Mouse (Mus musculus) forebrain, embryonic 13.5 days (tissue): ENCODE measurements around the gene Cldn7. TPM values are rescaled to one million over a fixed set of nuclear protein-coding genes. Genes with fewer than 3 reads are reported as not detected.
"Not testable (repeated sequence)": the region's sequence is repeated elsewhere in the genome, so short reads cannot be mapped to it uniquely, and the experiment has no call there.

Source experiments
- ATAC-seq: fragments of 200-750 bp; cut with Nextera tagmentation; 2 replicates; pipeline ENCODE4 v1.8.0; 2017
- H3K27ac ChIP-seq: fragments of 300-500 bp; sonication (generic); 2 replicates; pipeline ENCODE4 v1.5.1; 2015; ENCODE audit warnings: inconsistent platforms, mild to moderate bottlenecking, moderate library complexity
- H3K27me3 ChIP-seq: fragments of 300-500 bp; sonication (generic); 2 replicates; pipeline ENCODE4 v1.6.1; 2015; ENCODE audit warnings: mild to moderate bottlenecking, inconsistent platforms
- H3K36me3 ChIP-seq: fragments of 300-500 bp; sonication (generic); 2 replicates; pipeline ENCODE4 v1.6.1; 2015; ENCODE audit warnings: mild to moderate bottlenecking, inconsistent platforms; ENCODE audit not compliant: poor library complexity, severe bottlenecking
- H3K4me1 ChIP-seq: fragments of 300-500 bp; sonication (generic); 2 replicates; pipeline ENCODE4 v1.6.1; 2015; ENCODE audit warnings: inconsistent platforms
- H3K4me2 ChIP-seq: fragments of 300-500 bp; sonication (generic); 2 replicates; pipeline ENCODE4 v1.6.1; 2015; ENCODE audit warnings: inconsistent platforms, mild to moderate bottlenecking, moderate library complexity
- H3K4me3 ChIP-seq: fragments of 300-500 bp; sonication (generic); 2 replicates; pipeline ENCODE4 v1.5.1; 2015; ENCODE audit warnings: mild to moderate bottlenecking, inconsistent platforms
- H3K9ac ChIP-seq: fragments of 300-500 bp; sonication (generic); 2 replicates; pipeline ENCODE4 v1.6.1; 2015; ENCODE audit warnings: mild to moderate bottlenecking, inconsistent platforms
- H3K9me3 ChIP-seq: fragments of 300-500 bp; sonication (generic); replicated peaks from 2 replicates; pipeline ENCODE4 v1.6.1; 2016; ENCODE audit warnings: inconsistent platforms
- WGBS: fragments of 180-500 bp; shearing (Covaris S2); methylation state at CpG from one replicate; pipeline ENCODE4 v1.1.7; 2015; 5-methylcytosine and 5-hydroxymethylcytosine counted together
- polyA plus RNA-seq: library from polyadenylated mRNA; unstranded; fragments of >200 nt; fragmentation: Nextera tagmentation; extraction: Ambion mirVana; gene quantifications from 2 replicates; pipeline ENCODE4 v1.2.1, GENCODE M21; 2015

Gene Cldn7
- polyA plus RNA-seq, 1 experiment from 2014 or later = 1.4 TPM

DNA sequence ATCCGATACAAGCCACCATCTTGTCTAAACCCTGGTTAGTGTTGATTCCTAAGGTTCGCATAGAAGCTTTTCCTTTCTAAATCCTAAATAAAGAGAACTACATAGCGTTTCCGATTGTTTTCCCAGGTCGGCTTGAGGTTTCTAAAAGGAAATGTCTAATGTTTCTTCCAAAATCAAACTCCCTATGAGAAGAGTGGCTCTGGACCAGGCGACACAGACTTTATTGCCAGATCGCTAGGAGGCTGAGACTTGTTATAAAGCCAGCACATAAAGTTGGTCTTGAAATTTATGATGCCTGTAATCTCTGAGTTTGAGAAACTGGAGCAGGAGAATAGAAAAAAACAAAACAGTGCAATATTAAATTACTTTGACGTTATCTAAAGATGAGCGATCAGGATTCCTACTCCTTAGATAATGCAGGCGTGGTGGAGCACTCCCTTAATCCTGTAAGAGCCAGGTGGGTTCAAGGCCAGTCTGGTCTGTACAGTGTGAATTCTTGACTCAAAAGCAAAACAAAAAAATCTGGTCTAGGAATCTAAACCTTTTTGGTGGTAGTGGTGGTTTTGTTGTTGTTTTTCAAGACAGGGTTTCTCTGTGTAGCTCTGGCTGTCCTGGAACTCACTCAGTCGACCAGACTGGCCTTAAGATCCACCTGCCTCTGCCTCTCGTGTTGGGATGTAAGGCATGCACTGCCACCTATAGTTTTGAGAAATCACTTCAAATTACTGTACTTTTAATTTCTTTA, 42.4 kb upstream of the Cldn7 start:
- WGBS = 4% methylated on average over 12 of the region's 12 CpGs
- ATAC-seq = no peak

GRCm38 (mm10) chr11:69922796-69923195, 41.8 kb upstream of the Cldn7 start:
- H3K27me3 ChIP-seq = no peaks in the 10 kb centered on the region
- H3K4me1 ChIP-seq = peaks cover 26% of the 10 kb centered on the region
- H3K4me3 ChIP-seq = no peak overlapping the region
- peak overlapping the region; percentile 6; the same call in 1 of the 2 replicates for H3K9ac ChIP-seq
- 71% methylated on average over 3 of the region's 3 CpGs for WGBS
- H3K36me3 ChIP-seq = peaks cover 14% of the 10 kb centered on the region
- ATAC-seq = no peak
- H3K27ac ChIP-seq = 0 out of 2 replicates have a peak overlapping the region, but pooled peaks have one; percentile 96
- H3K4me2 ChIP-seq = peak overlapping the region; percentile 90
- H3K9me3 ChIP-seq = no peaks in the 10 kb centered on the region

More for the DNA sequence above, 42.4 kb upstream of the Cldn7 start:
- peak overlapping the region; percentile 90 for H3K4me2 ChIP-seq
- H3K4me3 ChIP-seq = peak overlapping the region; percentile 92
- peak overlapping the region; percentile 74 for H3K9ac ChIP-seq
- H3K9me3 ChIP-seq = no peaks in the 10 kb centered on the region
- H3K4me1 ChIP-seq = peaks cover 26% of the 10 kb centered on the region
- H3K27ac ChIP-seq = peak overlapping the region; percentile 96
- no peaks in the 10 kb centered on the region for H3K27me3 ChIP-seq
- peaks cover 20% of the 10 kb centered on the region for H3K36me3 ChIP-seq

- H3K4me2 ChIP-seq = no peak overlapping the region
- H3K4me1 ChIP-seq = peaks cover 4% of the 10 kb centered on the region; the same call in 1 of the 2 replicates
- no peaks in the 10 kb centered on the region for H3K27me3 ChIP-seq
- WGBS = 99% methylated on average over 2 of the region's 2 CpGs
- no peak overlapping the region for H3K27ac ChIP-seq
- H3K9ac ChIP-seq = no peak overlapping the region
- no peak overlapping the region for H3K4me3 ChIP-seq
- H3K9me3 ChIP-seq = no peaks in the 10 kb centered on the region
- no peaks in the 10 kb centered on the region for H3K36me3 ChIP-seq
- ATAC-seq = no peak
These were observed 37.1 kb upstream of the Cldn7 start for GRCm38 (mm10) chr11:69927501-69927900.

DNA sequence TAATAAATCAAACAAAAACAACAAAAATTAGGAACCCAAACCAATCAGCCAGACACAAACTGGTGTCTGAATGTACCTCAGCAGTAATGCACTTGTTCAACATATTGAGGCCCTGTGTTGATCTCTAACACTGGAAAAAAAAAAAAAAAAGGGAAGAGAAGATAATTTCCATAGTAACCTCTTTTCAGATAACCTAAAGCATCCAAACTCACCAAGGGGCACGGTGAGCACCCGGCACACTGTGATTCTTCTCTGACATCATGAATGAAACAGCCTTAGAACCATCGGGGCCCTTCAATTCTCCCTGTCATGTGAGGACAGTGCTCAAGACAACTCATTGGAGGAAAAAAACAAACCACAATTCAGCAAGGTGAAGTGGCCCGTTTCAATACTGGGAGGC, 34.9 kb upstream of the Cldn7 start:
- Histone ChIP-seq H3K4me1 (0 out of 2 replicates have a peak, but pooled peaks cover 5% of the 10 kb centered on the region), H3K27me3 (peaks cover 5% of the 10 kb centered on the region; the same call in 1 of the 2 replicates), H3K9ac (no peak overlapping the region), H3K9me3 (no peaks in the 10 kb centered on the region), H3K27ac (no peak overlapping the region), H3K4me3 (no peak overlapping the region), H3K4me2 (no peak overlapping the region), H3K36me3 (no peaks in the 10 kb centered on the region)
- no peak for ATAC-seq
- 88% methylated on average over 4 of the region's 4 CpGs for WGBS

- 88% methylated on average over 8 of the region's 8 CpGs for WGBS
- ATAC-seq, H3K4me3 ChIP-seq, H3K36me3 ChIP-seq, H3K9me3 ChIP-seq, H3K27me3 ChIP-seq, H3K27ac ChIP-seq, H3K9ac ChIP-seq, H3K4me2 ChIP-seq, H3K4me1 ChIP-seq: not testable (repeated sequence)
These were observed 34.4 kb upstream of the Cldn7 start for GRCm38 (mm10) chr11:69930176-69930575.

DNA sequence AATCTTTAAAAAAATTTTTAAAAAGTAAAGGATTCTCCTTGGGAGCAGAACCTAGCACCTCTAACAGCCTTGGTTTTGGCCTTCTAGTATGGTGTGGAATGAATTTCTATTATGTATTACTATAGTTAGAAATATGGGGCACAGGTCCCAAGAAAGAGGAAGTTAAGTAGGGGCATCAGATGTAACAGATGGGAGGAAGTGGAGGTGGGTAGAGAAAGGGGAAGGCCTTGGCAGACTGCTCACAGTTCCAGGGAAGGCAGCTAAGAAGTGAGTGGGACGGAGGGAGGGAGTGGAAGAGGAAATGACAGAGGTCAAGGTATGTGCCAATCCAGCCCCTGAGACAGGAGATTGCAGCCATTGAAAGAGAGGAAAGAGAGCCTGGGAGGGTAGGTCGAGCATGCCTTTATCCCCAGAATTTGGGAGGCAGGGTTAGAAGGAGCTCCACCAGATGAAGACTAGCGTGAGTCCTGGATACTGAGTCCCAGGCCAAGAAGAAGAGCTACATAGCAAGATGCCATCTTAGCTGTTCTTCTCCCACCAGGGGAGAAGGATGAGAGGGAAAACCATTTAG, 33.5 kb upstream of the Cldn7 start:
- no peak overlapping the region for H3K4me2 ChIP-seq
- no peaks in the 10 kb centered on the region for H3K36me3 ChIP-seq
- H3K4me3 ChIP-seq = no peak overlapping the region
- peaks cover 14% of the 10 kb centered on the region for H3K4me1 ChIP-seq
- H3K27ac ChIP-seq = no peak overlapping the region
- WGBS = 73% methylated on average over 3 of the region's 3 CpGs
- no peaks in the 10 kb centered on the region for H3K9me3 ChIP-seq
- peaks cover 12% of the 10 kb centered on the region; the same call in 1 of the 2 replicates for H3K27me3 ChIP-seq
- no peak for ATAC-seq
- no peak overlapping the region for H3K9ac ChIP-seq

DNA sequence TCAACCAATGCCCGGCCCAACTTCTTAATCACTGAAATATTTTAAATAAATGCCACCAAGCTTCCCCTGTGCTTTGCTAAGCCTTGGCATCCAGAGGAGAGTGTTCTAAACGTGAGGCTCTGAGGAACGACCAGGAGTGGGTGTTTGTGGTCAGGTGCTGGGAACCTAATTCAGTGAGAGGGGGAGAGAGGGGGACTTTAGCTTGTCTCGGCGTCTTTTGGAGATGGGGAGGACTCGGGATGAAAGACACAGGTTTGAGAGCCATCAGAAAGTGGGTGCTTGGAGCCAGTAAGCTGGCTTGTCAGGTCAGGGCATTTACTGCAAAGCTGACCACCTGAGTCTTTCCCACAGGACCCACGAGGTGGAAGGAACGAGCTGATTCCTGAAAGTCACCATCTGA, 32.8 kb upstream of the Cldn7 start:
- WGBS = 77% methylated on average over 8 of the region's 8 CpGs
- no peak for ATAC-seq
- no peaks in the 10 kb centered on the region for H3K36me3 ChIP-seq
- H3K27me3 ChIP-seq = peaks cover 19% of the 10 kb centered on the region
- H3K9me3 ChIP-seq = no peaks in the 10 kb centered on the region
- no peak overlapping the region for H3K27ac ChIP-seq
- no peak overlapping the region for H3K4me2 ChIP-seq
- H3K4me1 ChIP-seq = peaks cover 21% of the 10 kb centered on the region
- H3K9ac ChIP-seq = no peak overlapping the region
- H3K4me3 ChIP-seq = no peak overlapping the region

- Histone ChIP-seq H3K27ac (no peak overlapping the region), H3K9me3 (no peaks in the 10 kb centered on the region), H3K4me2 (no peak overlapping the region), H3K36me3 (no peaks in the 10 kb centered on the region), H3K9ac (no peak overlapping the region), H3K4me3 (no peak overlapping the region), H3K4me1 (peaks cover 25% of the 10 kb centered on the region), H3K27me3 (peaks cover 24% of the 10 kb centered on the region)
- ATAC-seq = no peak
- 37% methylated on average over 3 of the region's 3 CpGs for WGBS
These were observed 32.3 kb upstream of the Cldn7 start for GRCm38 (mm10) chr11:69932254-69932653.

DNA sequence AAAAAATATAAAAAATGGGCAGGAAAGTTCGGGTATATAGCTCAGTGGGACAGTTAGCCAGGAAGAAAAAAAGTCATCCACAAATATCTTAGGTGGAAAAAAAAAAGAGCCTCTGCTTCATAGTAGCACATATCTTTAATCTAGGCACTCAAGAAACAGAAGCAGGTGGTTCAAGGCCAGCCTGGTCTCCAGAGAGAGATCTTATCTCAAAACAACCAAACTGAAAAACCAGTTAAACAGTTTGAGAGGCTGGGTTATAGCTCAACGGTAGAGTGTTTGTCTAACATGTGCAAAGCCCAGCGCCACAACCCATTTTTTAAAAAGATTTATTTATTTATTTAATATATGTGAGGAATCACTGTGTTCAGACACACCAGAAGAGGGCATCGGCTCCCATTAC, 31.5 kb upstream of the Cldn7 start:
- Histone ChIP-seq H3K9me3 (no peaks in the 10 kb centered on the region), H3K36me3 (no peaks in the 10 kb centered on the region), H3K27me3 (peaks cover 32% of the 10 kb centered on the region), H3K4me1 (peaks cover 25% of the 10 kb centered on the region), H3K4me3 (no peak overlapping the region), H3K27ac (no peak overlapping the region), H3K9ac (no peak overlapping the region), H3K4me2 (no peak overlapping the region)
- WGBS = 71% methylated on average over 4 of the region's 4 CpGs
- no peak for ATAC-seq

GRCm38 (mm10) chr11:69934169-69934568, 30.4 kb upstream of the Cldn7 start:
- Histone ChIP-seq H3K9me3 (no peaks in the 10 kb centered on the region), H3K9ac (peak overlapping the region; percentile 43; the same call in 1 of the 2 replicates), H3K27ac (no peak overlapping the region), H3K4me1 (peaks cover 25% of the 10 kb centered on the region), H3K4me2 (peak overlapping the region; percentile 100), H3K4me3 (peak overlapping the region; percentile 21), H3K36me3 (no peaks in the 10 kb centered on the region), H3K27me3 (peaks cover 43% of the 10 kb centered on the region)
- 1% methylated on average over 18 of the region's 18 CpGs for WGBS
- ATAC-seq = peak; percentile 71

DNA sequence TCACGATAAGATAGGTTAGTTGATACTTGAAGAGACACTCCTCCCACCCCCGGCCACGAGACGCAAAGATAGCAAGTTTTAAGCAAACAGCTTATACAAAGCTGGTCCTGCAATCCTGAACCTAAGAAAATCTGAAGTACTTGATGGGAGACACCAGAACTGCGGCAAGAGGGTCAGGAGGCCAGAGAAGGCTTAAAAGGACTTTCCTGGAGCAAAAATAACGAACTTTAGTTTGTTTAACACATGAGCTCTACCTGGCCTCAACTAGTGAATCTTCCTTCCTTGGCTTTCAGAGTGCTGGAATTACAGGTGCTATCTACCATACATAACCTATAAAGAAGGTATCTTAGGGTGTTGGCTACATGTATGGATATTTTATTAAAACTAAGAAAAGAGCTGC, 29.9 kb upstream of the Cldn7 start:
- 19% methylated on average over 6 of the region's 6 CpGs for WGBS
- Histone ChIP-seq H3K4me1 (peaks cover 25% of the 10 kb centered on the region), H3K9ac (no peak overlapping the region), H3K9me3 (no peaks in the 10 kb centered on the region), H3K4me3 (no peak overlapping the region), H3K27me3 (peaks cover 44% of the 10 kb centered on the region), H3K4me2 (peak overlapping the region; percentile 100), H3K27ac (no peak overlapping the region), H3K36me3 (no peaks in the 10 kb centered on the region)
- ATAC-seq = no peak

GRCm38 (mm10) chr11:69935137-69935879, 29.3 kb upstream of the Cldn7 start, which contains the start of gene Ybx2:
Gene Ybx2, plus strand, starts transcription at chr11:69935796.
- H3K4me3 ChIP-seq = peak within 1 kb of the TSS; percentile 56
- ATAC-seq = peak; percentile 92
- H3K4me1 ChIP-seq = peaks cover 25% of the 10 kb centered on the region
- 1% methylated on average over 47 of the region's 62 CpGs for WGBS
- peaks cover 44% of the 10 kb centered on the region for H3K27me3 ChIP-seq
- no peaks in the 10 kb centered on the region for H3K36me3 ChIP-seq
- H3K9me3 ChIP-seq = no peaks in the 10 kb centered on the region
- peak within 1 kb of the TSS; percentile 100 for H3K4me2 ChIP-seq
- H3K27ac ChIP-seq = no peak within 1 kb of the TSS; the same call in 1 of the 2 replicates
- H3K9ac ChIP-seq = peak within 1 kb of the TSS; percentile 70
